Mouse (Mus musculus): ENCODE measurements around the gene Dclre1c. TPM values are rescaled to one million over a fixed set of nuclear protein-coding genes. Genes with fewer than 3 reads are reported as not detected.

Gene Dclre1c
- polyA plus RNA-seq (2015; fragmentation: Illumina TruSeq; extraction: RNeasy Lipid Tissue Mini Kit (QIAGEN cat#74804); ENCODE audit: insufficient read depth, low replicate concordance): 43.2 TPM

DNA sequence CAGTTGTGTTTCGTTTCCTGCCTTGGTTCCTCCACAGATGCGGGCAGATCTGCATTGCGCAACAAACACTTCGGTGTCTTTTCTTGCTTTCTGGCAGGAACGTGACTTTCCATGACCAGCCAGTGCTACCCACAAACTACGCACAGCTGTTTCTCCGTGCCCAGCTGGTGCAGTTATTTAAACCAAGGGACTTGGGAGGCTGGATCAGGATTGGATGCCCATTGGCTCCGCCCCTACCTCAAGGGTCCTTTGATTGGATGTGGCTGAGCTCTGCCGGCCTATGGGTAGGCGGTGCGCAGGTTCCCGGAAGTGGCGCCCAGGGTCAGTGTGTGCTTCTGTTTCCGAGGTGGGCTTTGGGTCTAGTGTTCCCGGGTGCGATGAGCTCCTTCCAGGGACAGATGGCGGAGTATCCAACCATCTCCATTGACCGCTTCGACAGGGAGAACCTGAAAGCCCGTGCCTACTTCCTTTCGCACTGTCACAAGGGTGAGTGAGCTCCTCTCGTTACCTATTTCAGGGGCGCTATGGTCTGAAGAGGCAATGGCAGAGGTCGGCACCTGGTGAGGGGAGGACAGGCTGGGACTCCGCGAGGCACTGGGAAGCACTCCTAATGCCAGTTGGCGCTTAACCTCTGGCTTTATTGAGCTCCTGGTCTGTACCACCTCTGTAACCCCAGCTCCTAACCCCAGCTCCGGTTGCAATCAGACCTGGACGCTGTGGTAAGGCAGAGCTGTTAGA, at the start of gene Dclre1c:
Gene Dclre1c, plus strand, starts transcription at position 291 of the 738 bp plus-strand sequence.

DNA sequence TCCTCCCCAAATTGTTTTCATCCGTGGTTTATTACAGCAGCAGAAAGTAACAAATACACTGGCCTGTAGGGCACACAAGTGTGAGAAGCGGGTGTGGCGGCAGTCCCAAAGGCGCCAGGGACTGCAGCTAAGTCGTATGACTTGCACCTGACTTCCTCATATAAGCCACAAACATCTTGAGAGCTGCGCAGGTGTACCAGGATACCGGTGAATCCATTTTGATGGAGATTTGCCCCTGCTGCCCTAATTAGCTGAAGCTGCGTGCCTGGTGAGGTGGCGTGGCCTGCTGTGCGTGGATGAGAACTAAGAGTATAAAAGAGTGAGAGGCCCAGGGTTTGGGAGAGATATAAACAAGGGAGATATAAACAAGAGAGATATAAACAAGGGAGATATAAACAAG, 26.8 kb upstream of the Dclre1c start, which contains the start of gene Olah:
Gene Olah, minus strand, starts transcription at position 101 of the 400 bp plus-strand sequence.

DNA sequence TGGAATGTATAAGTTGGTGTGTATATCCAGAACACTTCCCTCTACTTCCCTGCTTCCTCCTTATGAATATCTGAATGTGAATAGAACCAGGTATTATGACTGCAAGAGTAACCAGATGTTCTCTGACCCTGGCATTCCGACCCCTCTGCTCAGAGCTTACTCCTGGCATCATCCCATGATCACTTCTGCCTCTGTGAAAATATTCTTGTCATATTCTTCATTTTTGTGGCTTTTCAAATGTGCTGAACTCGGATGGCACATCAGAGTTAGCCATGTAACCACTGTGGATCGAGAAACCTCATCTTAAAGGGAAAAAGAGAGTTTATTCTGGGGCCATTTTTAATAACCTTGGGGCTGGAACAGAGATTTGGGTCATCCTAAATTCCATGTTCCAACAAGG, 1.4 kb upstream of the Dclre1c start, which contains the start of gene Meig1:
Gene Meig1, minus strand, starts transcription at position 101 of the 400 bp plus-strand sequence.

DNA sequence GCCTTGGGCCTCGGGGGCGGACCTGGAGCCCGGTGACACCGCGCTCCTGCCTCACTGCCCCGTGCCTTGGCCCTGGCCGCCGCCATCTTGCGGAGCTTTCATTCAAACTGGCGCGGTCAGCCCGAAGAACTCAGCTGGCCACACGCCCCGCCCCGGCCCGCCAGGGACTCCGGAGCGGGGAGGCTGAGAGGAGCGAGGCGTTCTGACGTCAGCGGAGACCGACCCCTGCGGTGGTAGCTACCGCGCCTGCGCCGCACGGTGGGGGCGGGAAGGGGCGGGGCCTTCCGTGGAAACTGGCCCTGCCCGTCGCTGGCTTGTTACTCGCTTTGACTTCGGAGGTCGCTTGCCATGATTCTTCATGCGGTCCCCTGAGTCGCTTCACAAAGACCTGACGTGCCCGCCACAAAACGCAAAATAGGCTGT, 50.9 kb downstream of the Dclre1c start, which contains the start of gene Suv39h2:
Gene Suv39h2, minus strand, starts transcription at position 171 of the 423 bp plus-strand sequence.

DNA sequence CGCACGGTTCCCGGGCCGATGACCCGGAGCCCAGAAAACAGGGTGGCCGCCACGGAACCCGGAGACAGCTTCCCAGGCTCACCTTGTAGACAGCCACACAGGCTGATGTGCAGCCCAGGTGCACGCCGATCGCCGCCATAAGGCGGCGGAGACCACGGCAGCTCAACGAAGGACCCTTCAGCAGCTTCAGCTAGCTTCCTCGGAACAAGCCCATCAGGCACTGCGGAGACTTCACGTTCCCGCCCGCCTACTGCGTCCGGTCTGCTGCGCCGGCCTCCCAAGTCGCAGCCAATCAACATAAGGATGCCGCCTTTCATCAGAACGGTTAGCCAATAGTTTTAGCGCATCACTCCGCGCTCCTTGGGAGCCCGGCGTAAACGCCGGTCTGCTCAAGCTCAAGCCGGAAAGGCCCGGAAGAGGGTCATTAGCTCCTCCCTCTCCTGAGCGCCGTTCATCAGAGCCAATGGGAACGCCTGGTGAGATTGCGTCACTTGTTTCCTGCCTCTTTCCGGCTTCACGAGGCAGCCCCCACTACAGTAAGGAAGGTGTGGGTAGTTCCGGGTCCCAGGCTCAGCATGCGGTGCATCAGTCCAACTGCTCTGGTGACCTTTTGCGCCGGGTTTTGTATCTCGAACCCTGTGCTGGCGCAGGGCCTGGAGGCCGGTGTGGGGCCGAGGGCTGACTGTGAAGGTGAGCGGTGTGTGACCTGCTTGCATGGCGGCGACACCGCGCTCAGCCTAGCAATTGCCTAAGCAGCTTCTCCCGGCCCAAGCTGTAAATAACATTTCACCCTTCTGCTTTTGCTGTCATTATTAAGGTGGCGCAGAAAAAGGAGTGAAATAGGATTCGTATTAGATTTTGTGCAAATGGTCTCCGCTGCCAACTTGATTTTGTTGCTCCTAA, 88.9 kb downstream of the Dclre1c start, which contains the start of the genes Gm45902, Hspa14 and Cdnf:
Gene Gm45902, minus strand, starts transcription at position 239 of the 903 bp plus-strand sequence.
Gene Hspa14, minus strand, starts transcription at position 263 of the 903 bp plus-strand sequence.
Gene Cdnf, plus strand, starts transcription at position 479 of the 903 bp plus-strand sequence.

Other genes with a start within 250 kb of the Dclre1c start
- 33.9 TPM for gene Nmt2, start 139.9 kb upstream of the Dclre1c start, polyA plus RNA-seq (2015; fragmentation: Illumina TruSeq; extraction: RNeasy Lipid Tissue Mini Kit (QIAGEN cat#74804); ENCODE audit: insufficient read depth, low replicate concordance)
- 16.1 TPM for gene Rpp38, start 91.5 kb upstream of the Dclre1c start, polyA plus RNA-seq (2015; fragmentation: Illumina TruSeq; extraction: RNeasy Lipid Tissue Mini Kit (QIAGEN cat#74804); ENCODE audit: insufficient read depth, low replicate concordance)
- not detected for gene Acbd7, start 88.0 kb upstream of the Dclre1c start, polyA plus RNA-seq (2015; fragmentation: Illumina TruSeq; extraction: RNeasy Lipid Tissue Mini Kit (QIAGEN cat#74804); ENCODE audit: insufficient read depth, low replicate concordance)
- gene Olah, start 26.9 kb upstream of the Dclre1c start, polyA plus RNA-seq (2015; fragmentation: Illumina TruSeq; extraction: RNeasy Lipid Tissue Mini Kit (QIAGEN cat#74804); ENCODE audit: insufficient read depth, low replicate concordance): not detected
- gene Meig1, start 1.5 kb upstream of the Dclre1c start, polyA plus RNA-seq (2015; fragmentation: Illumina TruSeq; extraction: RNeasy Lipid Tissue Mini Kit (QIAGEN cat#74804); ENCODE audit: insufficient read depth, low replicate concordance): not detected
- gene Suv39h2, start 50.9 kb downstream of the Dclre1c start, polyA plus RNA-seq (2015; fragmentation: Illumina TruSeq; extraction: RNeasy Lipid Tissue Mini Kit (QIAGEN cat#74804); ENCODE audit: insufficient read depth, low replicate concordance): 2.9 TPM
- gene Gm45902, start 88.7 kb downstream of the Dclre1c start, polyA plus RNA-seq (2015; fragmentation: Illumina TruSeq; extraction: RNeasy Lipid Tissue Mini Kit (QIAGEN cat#74804); ENCODE audit: insufficient read depth, low replicate concordance): 3.5 TPM
- gene Hspa14, start 88.7 kb downstream of the Dclre1c start, polyA plus RNA-seq (2015; fragmentation: Illumina TruSeq; extraction: RNeasy Lipid Tissue Mini Kit (QIAGEN cat#74804); ENCODE audit: insufficient read depth, low replicate concordance): 88.9 TPM
- 1.6 TPM for gene Cdnf, start 88.9 kb downstream of the Dclre1c start, polyA plus RNA-seq (2015; fragmentation: Illumina TruSeq; extraction: RNeasy Lipid Tissue Mini Kit (QIAGEN cat#74804); ENCODE audit: insufficient read depth, low replicate concordance)
- gene Fam107b, start 146.4 kb downstream of the Dclre1c start, polyA plus RNA-seq (2015; fragmentation: Illumina TruSeq; extraction: RNeasy Lipid Tissue Mini Kit (QIAGEN cat#74804); ENCODE audit: insufficient read depth, low replicate concordance): 335 TPM

All from spleen, adult 10 weeks (tissue).